Mouse (Mus musculus) megakaryocyte, embryonic 14.5 days (primary cell): ENCODE measurements around the gene Gfra1.

Source experiments
- FLI1 ChIP-seq: IDR thresholded peaks from 2 replicates; pipeline ENCODE4 v1.6.1; 2012; ENCODE audit warnings: low read length, inconsistent platforms, mixed read lengths
- GATA1 ChIP-seq: IDR thresholded peaks from 3 replicates; pipeline ENCODE4 v1.6.1; 2012; ENCODE audit warnings: mixed read lengths, low read length, inconsistent platforms, borderline replicate concordance

DNA sequence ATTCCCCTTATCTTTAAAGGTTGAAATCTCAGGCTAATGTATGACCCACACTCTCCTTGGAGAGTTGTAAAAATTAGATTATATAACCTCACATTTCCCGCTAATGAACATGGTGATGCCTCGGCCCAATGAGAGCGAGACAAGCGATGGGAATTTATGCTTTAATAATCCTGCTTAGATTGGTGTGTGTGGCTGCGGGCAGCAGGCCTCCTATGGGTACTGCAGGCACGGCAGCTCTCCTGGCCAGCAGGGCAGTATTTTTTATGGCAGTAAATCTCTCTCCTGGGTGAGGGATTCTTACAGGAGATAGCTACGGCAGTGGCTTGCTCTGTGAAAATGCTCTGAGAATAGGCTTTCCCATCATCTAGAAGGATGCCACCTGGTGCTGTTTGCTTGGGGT lies 250.2 kb downstream of the Gfra1 start:
- TF ChIP-seq GATA1 (no peak), FLI1 (no peak)
